Mouse (Mus musculus): ENCODE measurements around the gene Mettl21c. TPM values are rescaled to one million over a fixed set of nuclear protein-coding genes. Genes with fewer than 3 reads are reported as not detected.
"Not testable (repeated sequence)": the region's sequence is repeated elsewhere in the genome, so short reads cannot be mapped to it uniquely, and the experiment has no call there.

Gene Mettl21c
- 0.34 and 0.55 TPM in 2 replicates for polyA plus RNA-seq (2016; fragmentation: Nextera tagmentation; extraction: Ambion mirVana)

GRCm38 (mm10) chr1:44019934-44020333, at the start of gene Mettl21c:
Mettl21c (minus strand) TSS chr1:44020034.
- Histone ChIP-seq H3K4me1 (no peaks in the 10 kb centered on the region), H3K27me3 (ENCODE audit: poor library complexity, severe bottlenecking) (no peaks in the 10 kb centered on the region), H3K9me3 (no peaks in the 10 kb centered on the region), H3K4me3 (no peak within 1 kb of the TSS), H3K36me3 (replicated peaks) (no peaks in the 10 kb centered on the region), H3K27ac (no peak within 1 kb of the TSS)
- DNase-seq (ENCODE audit: extremely low spot score, low spot score), result no peak

- DNase-seq (ENCODE audit: extremely low spot score, low spot score), result no peak
- no peaks in the 10 kb centered on the region; the same call in 1 of the 2 replicates for H3K9me3 ChIP-seq
- WGBS, result 0% methylated on average over 1 of the region's 1 CpGs
These were observed 44.8 kb upstream of the Mettl21c start for GRCm38 (mm10) chr1:44064625-44065024.

GRCm38 (mm10) chr1:44063439-44063838, 43.6 kb upstream of the Mettl21c start:
- 96% methylated on average over 6 of the region's 6 CpGs for WGBS
- no peaks in the 10 kb centered on the region for H3K36me3 ChIP-seq (replicated peaks)
- no peak overlapping the region for H3K4me3 ChIP-seq
- H3K27ac ChIP-seq, result no peak overlapping the region
- no peaks in the 10 kb centered on the region for H3K4me1 ChIP-seq
- DNase-seq (ENCODE audit: extremely low spot score, low spot score), result no peak
- H3K9me3 ChIP-seq, result no peaks in the 10 kb centered on the region; the same call in 1 of the 2 replicates
- H3K27me3 ChIP-seq (ENCODE audit: poor library complexity, severe bottlenecking), result no peaks in the 10 kb centered on the region

More at GRCm38 (mm10) chr1:44064625-44065024, 44.8 kb upstream of the Mettl21c start:
- Histone ChIP-seq H3K4me3 (no peak overlapping the region), H3K27ac (no peak overlapping the region), H3K27me3 (ENCODE audit: poor library complexity, severe bottlenecking) (no peaks in the 10 kb centered on the region), H3K4me1 (no peaks in the 10 kb centered on the region), H3K36me3 (replicated peaks) (no peaks in the 10 kb centered on the region)

- H3K27me3 ChIP-seq (ENCODE audit: poor library complexity, severe bottlenecking), result no peaks in the 10 kb centered on the region
- H3K4me3 ChIP-seq, result no peak within 1 kb of the TSS
- no peaks in the 10 kb centered on the region for H3K4me1 ChIP-seq
- 95% methylated on average over 2 of the region's 2 CpGs for WGBS
- H3K36me3 ChIP-seq (replicated peaks), result no peaks in the 10 kb centered on the region
- no peak within 1 kb of the TSS for H3K27ac ChIP-seq
- DNase-seq (ENCODE audit: extremely low spot score, low spot score), result no peak
- no peaks in the 10 kb centered on the region; the same call in 1 of the 2 replicates for H3K9me3 ChIP-seq
These were observed 42.0 kb upstream of the Mettl21c start, which contains the start of gene Gm8251 for GRCm38 (mm10) chr1:44061836-44062235. Gm8251 (minus strand) TSS chr1:44061936.

- no peaks in the 10 kb centered on the region for H3K4me1 ChIP-seq
- no peak overlapping the region for H3K27ac ChIP-seq
- no peaks in the 10 kb centered on the region for H3K27me3 ChIP-seq (ENCODE audit: poor library complexity, severe bottlenecking)
- no peak for DNase-seq (ENCODE audit: extremely low spot score, low spot score)
- H3K4me3 ChIP-seq, result no peak overlapping the region
- no peaks in the 10 kb centered on the region for H3K9me3 ChIP-seq
- WGBS, result 94% methylated on average over 3 of the region's 3 CpGs
- H3K36me3 ChIP-seq (replicated peaks), result no peaks in the 10 kb centered on the region
These were observed 38.0 kb upstream of the Mettl21c start for GRCm38 (mm10) chr1:44057805-44058204.

- Histone ChIP-seq H3K27ac (no peak overlapping the region), H3K36me3 (replicated peaks) (no peaks in the 10 kb centered on the region), H3K27me3 (ENCODE audit: poor library complexity, severe bottlenecking) (no peaks in the 10 kb centered on the region), H3K9me3 (no peaks in the 10 kb centered on the region), H3K4me3 (no peak overlapping the region), H3K4me1 (peaks cover 7% of the 10 kb centered on the region)
- DNase-seq (ENCODE audit: extremely low spot score, low spot score), result no peak
- 86% methylated on average over 2 of the region's 2 CpGs for WGBS
These were observed 26.7 kb upstream of the Mettl21c start for GRCm38 (mm10) chr1:44046556-44046955.

- 88% methylated on average over 5 of the region's 5 CpGs for WGBS
- not testable (repeated sequence) for DNase-seq (ENCODE audit: extremely low spot score, low spot score)
These were observed 25.9 kb upstream of the Mettl21c start for GRCm38 (mm10) chr1:44045689-44046088.

GRCm38 (mm10) chr1:44042555-44042915, 22.7 kb upstream of the Mettl21c start:
- H3K4me3 ChIP-seq, result peak overlapping the region; percentile 54
- H3K4me1 ChIP-seq, result peaks cover 7% of the 10 kb centered on the region
- H3K27me3 ChIP-seq (ENCODE audit: poor library complexity, severe bottlenecking), result no peaks in the 10 kb centered on the region
- peak overlapping the region; percentile 80 for H3K27ac ChIP-seq
- DNase-seq (ENCODE audit: extremely low spot score, low spot score), result no peak
- H3K9me3 ChIP-seq, result no peaks in the 10 kb centered on the region
- H3K36me3 ChIP-seq (replicated peaks), result no peaks in the 10 kb centered on the region
- 7% methylated on average over 6 of the region's 6 CpGs for WGBS

More at GRCm38 (mm10) chr1:44045689-44046088, 25.9 kb upstream of the Mettl21c start:
- not testable (repeated sequence) for H3K4me1 ChIP-seq; H3K27ac ChIP-seq; H3K27me3 ChIP-seq (ENCODE audit: poor library complexity, severe bottlenecking); H3K4me3 ChIP-seq; H3K36me3 ChIP-seq (replicated peaks); H3K9me3 ChIP-seq

- peak overlapping the region; percentile 80 for H3K27ac ChIP-seq
- H3K4me1 ChIP-seq, result peaks cover 7% of the 10 kb centered on the region
- no peaks in the 10 kb centered on the region for H3K9me3 ChIP-seq
- WGBS, result 2% methylated on average over 17 of the region's 17 CpGs
- peak; percentile 54 for DNase-seq (ENCODE audit: extremely low spot score, low spot score)
- H3K27me3 ChIP-seq (ENCODE audit: poor library complexity, severe bottlenecking), result no peaks in the 10 kb centered on the region
- H3K36me3 ChIP-seq (replicated peaks), result no peaks in the 10 kb centered on the region
- peak overlapping the region; percentile 54 for H3K4me3 ChIP-seq
These were observed 22.1 kb upstream of the Mettl21c start for GRCm38 (mm10) chr1:44041797-44042554.

- Histone ChIP-seq H3K4me3 (no peak overlapping the region), H3K27me3 (ENCODE audit: poor library complexity, severe bottlenecking) (no peaks in the 10 kb centered on the region), H3K4me1 (no peaks in the 10 kb centered on the region), H3K27ac (no peak overlapping the region), H3K36me3 (replicated peaks) (no peaks in the 10 kb centered on the region), H3K9me3 (no peaks in the 10 kb centered on the region)
- WGBS, result 89% methylated on average over 5 of the region's 5 CpGs
- no peak for DNase-seq (ENCODE audit: extremely low spot score, low spot score)
These were observed 13.1 kb upstream of the Mettl21c start for GRCm38 (mm10) chr1:44032948-44033347.

- DNase-seq (ENCODE audit: extremely low spot score, low spot score), result no peak
- Histone ChIP-seq H3K4me3 (no peak overlapping the region), H3K4me1 (no peaks in the 10 kb centered on the region), H3K27ac (no peak overlapping the region), H3K9me3 (no peaks in the 10 kb centered on the region), H3K27me3 (ENCODE audit: poor library complexity, severe bottlenecking) (no peaks in the 10 kb centered on the region), H3K36me3 (replicated peaks) (no peaks in the 10 kb centered on the region)
- WGBS, result 72% methylated on average over 2 of the region's 2 CpGs
These were observed 12.4 kb upstream of the Mettl21c start for GRCm38 (mm10) chr1:44032213-44032612.

GRCm38 (mm10) chr1:44027651-44028050, 7.8 kb upstream of the Mettl21c start:
- H3K4me3 ChIP-seq, result no peak overlapping the region
- H3K27me3 ChIP-seq (ENCODE audit: poor library complexity, severe bottlenecking), result no peaks in the 10 kb centered on the region
- no peak for DNase-seq (ENCODE audit: extremely low spot score, low spot score)
- WGBS, result 97% methylated on average over 1 of the region's 1 CpGs
- H3K27ac ChIP-seq, result no peak overlapping the region
- H3K9me3 ChIP-seq, result no peaks in the 10 kb centered on the region
- H3K4me1 ChIP-seq, result no peaks in the 10 kb centered on the region
- H3K36me3 ChIP-seq (replicated peaks), result no peaks in the 10 kb centered on the region

GRCm38 (mm10) chr1:44022656-44023055, 2.8 kb upstream of the Mettl21c start:
- Histone ChIP-seq H3K9me3 (no peaks in the 10 kb centered on the region), H3K36me3 (replicated peaks) (no peaks in the 10 kb centered on the region), H3K4me3 (no peak overlapping the region), H3K27ac (no peak overlapping the region), H3K27me3 (ENCODE audit: poor library complexity, severe bottlenecking) (no peaks in the 10 kb centered on the region), H3K4me1 (no peaks in the 10 kb centered on the region)
- WGBS, result 75% methylated on average over 1 of the region's 1 CpGs
- DNase-seq (ENCODE audit: extremely low spot score, low spot score), result no peak

Measured in forebrain, embryonic 10.5 days (tissue).